Mouse (Mus musculus) myocyte (in vitro differentiated cells): ENCODE results near the gene Zfp839.

Source experiments
- CEBPB ChIP-seq: IDR thresholded peaks from 2 replicates; pipeline ENCODE4 v1.6.1; 2011; ENCODE audit warnings: mild to moderate bottlenecking, moderate library complexity; ENCODE audit not compliant: poor library complexity, insufficient read depth, severe bottlenecking
- E2F4 ChIP-seq: IDR thresholded peaks from one replicate; pipeline ENCODE4 v1.6.1; 2011; ENCODE audit warnings: mild to moderate bottlenecking, control low read depth, moderate library complexity; ENCODE audit not compliant: insufficient read depth
- MAX ChIP-seq: IDR thresholded peaks from one replicate; pipeline ENCODE4 v1.6.1; 2011; ENCODE audit warnings: low read depth, mild to moderate bottlenecking, control low read depth
- MYOD1 ChIP-seq, 3 experiments: IDR thresholded peaks; one replicate each; pipeline ENCODE4 v1.6.1; 2011; ENCODE audit warnings: control low read depth in 2 of 3, low read depth in 2 of 3, mild to moderate bottlenecking in 2 of 3, moderate library complexity in 1 of 3; ENCODE audit not compliant: insufficient read length in 2 of 3, control insufficient read depth in 1 of 3
- MYOG ChIP-seq, 3 experiments: IDR thresholded peaks; one replicate each; pipeline ENCODE4 v1.6.1; 2011; ENCODE audit warnings: control low read depth in 2 of 3, low read depth in 2 of 3, mild to moderate bottlenecking in 2 of 3; ENCODE audit not compliant: insufficient read length in 2 of 3, control insufficient read depth in 1 of 3, insufficient read depth in 1 of 3
- POLR2A ChIP-seq: IDR thresholded peaks from one replicate; pipeline ENCODE4 v1.6.1; 2011; ENCODE audit warnings: low read depth, mild to moderate bottlenecking, control low read depth, moderate library complexity; ENCODE audit not compliant: insufficient read length
- POLR2AphosphoS2 ChIP-seq: IDR thresholded peaks from one replicate; pipeline ENCODE4 v1.6.1; 2011; ENCODE audit warnings: low read depth, control low read depth; ENCODE audit not compliant: insufficient read length
- REST ChIP-seq: IDR thresholded peaks from one replicate; pipeline ENCODE4 v1.6.1; 2011; ENCODE audit warnings: mild to moderate bottlenecking, control low read depth, moderate library complexity; ENCODE audit not compliant: insufficient read depth, insufficient read length
- SRF ChIP-seq: IDR thresholded peaks from one replicate; pipeline ENCODE4 v1.6.1; 2011; ENCODE audit warnings: low read depth; ENCODE audit not compliant: control insufficient read depth, insufficient read length
- TCF12 ChIP-seq: IDR thresholded peaks from one replicate; pipeline ENCODE4 v1.6.1; 2011; ENCODE audit warnings: mild to moderate bottlenecking, control low read depth; ENCODE audit not compliant: poor library complexity, insufficient read depth, severe bottlenecking
- TCF3 ChIP-seq: IDR thresholded peaks from one replicate; pipeline ENCODE4 v1.6.1; 2011; ENCODE audit warnings: low read depth, control low read depth; ENCODE audit not compliant: insufficient read length
- USF1 ChIP-seq: IDR thresholded peaks from one replicate; pipeline ENCODE4 v1.6.1; 2011; ENCODE audit warnings: low read depth, mild to moderate bottlenecking, control low read depth, moderate library complexity

DNA sequence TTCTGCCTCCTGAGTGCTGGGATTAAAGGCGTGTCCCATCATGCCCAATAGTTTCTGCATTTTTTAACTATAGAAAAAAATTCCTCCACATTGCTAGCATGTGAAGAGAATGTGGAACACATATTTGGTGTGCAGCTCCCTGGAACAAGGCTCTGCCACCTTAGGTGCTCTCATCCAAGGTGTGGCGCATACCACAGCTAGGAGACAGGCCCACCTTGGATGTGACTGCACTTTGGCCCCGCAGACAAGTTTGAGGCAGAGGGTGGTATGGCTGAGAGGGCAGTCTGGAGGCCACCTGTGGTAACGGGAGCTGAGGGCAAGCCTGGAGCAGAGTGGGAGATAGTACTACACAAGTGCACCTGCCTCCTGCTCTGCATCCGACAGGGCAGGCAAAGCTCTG, 41.2 kb upstream of the Zfp839 start:
- TF ChIP-seq MYOG (IDR thresholded peaks at IDR 0.05; ENCODE audit: control insufficient read depth in 1 of 3, insufficient read depth in 1 of 3, insufficient read length in 2 of 3, low read depth in 2 of 3) (no peak), SRF (no peak), E2F4 (no peak), CEBPB (no peak), POLR2AphosphoS2 (no peak), POLR2A (no peak), REST (no peak), TCF3 (no peak), USF1 (no peak), MAX (no peak), MYOD1 (IDR thresholded peaks at IDR 0.05; ENCODE audit: control insufficient read depth in 1 of 3, insufficient read length in 2 of 3, low read depth in 2 of 3) (no peak), TCF12 (no peak)
